Mouse (Mus musculus) small intestine, adult 2 months (tissue): Measurements from ENCODE around the gene Gm13889. TPM values are rescaled to one million over a fixed set of nuclear protein-coding genes. Genes with fewer than 3 reads are reported as not detected.

Experiments
- H3K27ac ChIP-seq: fragments of 200-500 bp; 2 replicates; pipeline ENCODE4 v1.5.1; 2012; ENCODE audit warnings: low read depth, low read length, control low read depth, inconsistent platforms; ENCODE audit not compliant: insufficient read depth
- H3K27me3 ChIP-seq: fragments of 200-500 bp; 2 replicates; pipeline ENCODE4 v1.6.1; 2012; ENCODE audit warnings: mild to moderate bottlenecking, moderate library complexity, low read length, inconsistent platforms; ENCODE audit not compliant: control insufficient read depth, insufficient read depth
- H3K36me3 ChIP-seq: fragments of 200-500 bp; 2 replicates; pipeline ENCODE4 v1.6.1; 2012; ENCODE audit warnings: mild to moderate bottlenecking, low read length, control low read depth, inconsistent platforms; ENCODE audit not compliant: control insufficient read depth, insufficient read depth
- H3K4me1 ChIP-seq: fragments of 200-500 bp; 2 replicates; pipeline ENCODE4 v1.6.1; 2012; ENCODE audit warnings: low read length, inconsistent platforms, mixed read lengths; ENCODE audit not compliant: control insufficient read depth, insufficient read depth, insufficient read length
- H3K4me3 ChIP-seq: fragments of 200-500 bp; 2 replicates; pipeline ENCODE4 v1.5.1; 2012; ENCODE audit warnings: low read depth, mild to moderate bottlenecking, control low read depth, inconsistent platforms, low read length, moderate library complexity
- CTCF ChIP-seq: fragments of 200-500 bp; IDR thresholded peaks from 2 replicates; pipeline ENCODE4 v1.5.1; 2012; ENCODE audit warnings: low read depth, mild to moderate bottlenecking, control low read depth, inconsistent platforms, low read length, moderate library complexity, mixed read lengths; ENCODE audit not compliant: insufficient replicate concordance, insufficient read length; ENCODE audit errors: extremely low read depth
- POLR2A ChIP-seq: fragments of 200-500 bp; IDR thresholded peaks from 2 replicates; pipeline ENCODE4 v1.6.1; 2012; ENCODE audit warnings: low read depth, mild to moderate bottlenecking, control low read depth, inconsistent platforms, low read length, moderate library complexity
- WGBS: fragments of 180-500 bp; shearing (Covaris S2); methylation state at CpG from one replicate; pipeline ENCODE4 v1.1.7; 2018; 5-methylcytosine and 5-hydroxymethylcytosine counted together
- polyA plus RNA-seq: library from polyadenylated mRNA; depleted of rRNA; stranded (reverse); fragments of >200 nt; gene quantifications from 2 replicates; pipeline ENCODE4 v1.2.3, GENCODE M21; 2012

The Gm13889 gene
- polyA plus RNA-seq, 1 experiment, result 49.5 TPM

- peak overlapping the region; percentile 42 for H3K27ac ChIP-seq
- TF ChIP-seq CTCF (no peak), POLR2A (no peak)
- peaks cover 22% of the 10 kb centered on the region for H3K27me3 ChIP-seq
- no peaks in the 10 kb centered on the region for H3K36me3 ChIP-seq
- peaks cover 5% of the 10 kb centered on the region; the same call in 1 of the 2 replicates for H3K4me1 ChIP-seq
- peak overlapping the region; percentile 63 for H3K4me3 ChIP-seq
- 2% methylated on average over 42 of the region's 44 CpGs for WGBS
These were observed 635 bp downstream of the Gm13889 start for GRCm38 (mm10) chr2:93956331-93956801.

GRCm38 (mm10) chr2:93955886-93956285 is 1.1 kb downstream of the Gm13889 start:
- H3K27me3 ChIP-seq, result peaks cover 22% of the 10 kb centered on the region
- H3K36me3 ChIP-seq, result no peaks in the 10 kb centered on the region
- WGBS, result under 1% methylated on average over 31 of the region's 31 CpGs
- H3K4me3 ChIP-seq, result peak overlapping the region; percentile 63
- H3K4me1 ChIP-seq, result peaks cover 5% of the 10 kb centered on the region; the same call in 1 of the 2 replicates
- TF ChIP-seq POLR2A (no peak), CTCF (no peak)
- peak overlapping the region; percentile 42; the same call in 1 of the 2 replicates for H3K27ac ChIP-seq

DNA sequence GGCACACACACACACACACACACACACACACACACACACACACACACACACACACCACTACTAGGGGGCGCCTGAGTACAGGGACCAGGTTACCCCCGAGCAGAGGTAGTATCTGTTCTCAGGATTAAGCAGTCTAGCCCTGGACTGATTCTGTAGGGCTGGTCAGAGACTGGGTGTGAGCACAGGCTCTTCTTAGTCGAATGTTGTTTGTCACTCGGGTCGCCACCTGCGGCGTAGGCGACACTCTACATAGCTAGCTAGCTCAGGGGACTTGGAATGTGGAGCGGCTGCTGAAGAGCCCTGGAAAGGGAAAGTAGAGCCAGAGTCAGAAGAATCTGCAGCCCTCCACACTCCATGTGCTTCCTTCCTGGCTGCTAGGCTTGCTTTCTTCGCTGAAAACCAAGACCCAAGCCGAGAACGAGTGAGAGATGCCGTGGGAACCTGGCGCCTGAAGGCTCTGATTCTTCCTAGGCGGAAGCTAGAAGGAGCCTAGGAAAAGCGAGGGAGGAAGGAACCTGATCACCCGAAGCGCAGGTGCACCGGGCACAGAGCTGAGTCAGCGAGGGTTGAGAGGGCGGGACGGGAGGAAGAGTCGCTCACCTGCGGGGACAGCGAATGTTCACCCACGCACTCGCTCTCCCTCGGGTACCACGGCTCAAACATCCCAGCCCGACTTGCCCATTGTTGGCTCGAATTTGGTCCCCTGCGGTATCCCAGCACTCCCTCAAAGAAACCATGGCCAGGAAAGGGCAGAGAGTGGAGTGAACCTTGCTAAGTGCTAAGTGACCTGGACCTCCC is 2.0 kb downstream of the Gm13889 start:
- TF ChIP-seq CTCF, result no peak
- no peak for TF ChIP-seq POLR2A
- WGBS, result under 1% methylated on average over 32 of the region's 32 CpGs
- Histone ChIP-seq H3K36me3 (no peaks in the 10 kb centered on the region), H3K4me3 (peak overlapping the region; percentile 63), H3K27ac (no peak overlapping the region), H3K4me1 (peaks cover 5% of the 10 kb centered on the region; the same call in 1 of the 2 replicates), H3K27me3 (peaks cover 22% of the 10 kb centered on the region)

GRCm38 (mm10) chr2:93953726-93954125 is 3.3 kb downstream of the Gm13889 start:
- TF ChIP-seq POLR2A, result no peak
- no peak for TF ChIP-seq CTCF
- H3K4me1 ChIP-seq, result peaks cover 5% of the 10 kb centered on the region; the same call in 1 of the 2 replicates
- H3K27ac ChIP-seq, result 0 out of 2 replicates have a peak overlapping the region, but pooled peaks have one; percentile 5
- peak overlapping the region; percentile 18; the same call in 1 of the 2 replicates for H3K4me3 ChIP-seq
- H3K36me3 ChIP-seq, result no peaks in the 10 kb centered on the region
- peaks cover 22% of the 10 kb centered on the region for H3K27me3 ChIP-seq
- 62% methylated on average over 9 of the region's 9 CpGs for WGBS

GRCm38 (mm10) chr2:93946976-93947375 is 10.0 kb downstream of the Gm13889 start:
- H3K27ac ChIP-seq, result no peak overlapping the region
- no peaks in the 10 kb centered on the region for H3K4me1 ChIP-seq
- no peaks in the 10 kb centered on the region for H3K27me3 ChIP-seq
- WGBS, result 70% methylated on average over 5 of the region's 5 CpGs
- H3K4me3 ChIP-seq, result no peak overlapping the region
- TF ChIP-seq POLR2A (no peak), CTCF (no peak)
- H3K36me3 ChIP-seq, result no peaks in the 10 kb centered on the region

- H3K27me3 ChIP-seq, result no peaks in the 10 kb centered on the region
- no peak overlapping the region for H3K4me3 ChIP-seq
- no peaks in the 10 kb centered on the region for H3K36me3 ChIP-seq
- TF ChIP-seq CTCF (no peak), POLR2A (no peak)
- H3K27ac ChIP-seq, result no peak overlapping the region
- 88% methylated on average over 4 of the region's 4 CpGs for WGBS
- H3K4me1 ChIP-seq, result no peaks in the 10 kb centered on the region
These were observed 12.1 kb downstream of the Gm13889 start for GRCm38 (mm10) chr2:93944855-93945254.

- H3K36me3 ChIP-seq, result no peaks in the 10 kb centered on the region
- no peak overlapping the region for H3K4me3 ChIP-seq
- no peaks in the 10 kb centered on the region for H3K27me3 ChIP-seq
- no peak for TF ChIP-seq POLR2A
- TF ChIP-seq CTCF, result no peak
- H3K27ac ChIP-seq, result no peak overlapping the region
- no peaks in the 10 kb centered on the region for H3K4me1 ChIP-seq
- 87% methylated on average over 2 of the region's 2 CpGs for WGBS
These were observed 12.9 kb downstream of the Gm13889 start for GRCm38 (mm10) chr2:93944099-93944498.
